Mouse (Mus musculus): ENCODE results near the gene Cox19.

DNA sequence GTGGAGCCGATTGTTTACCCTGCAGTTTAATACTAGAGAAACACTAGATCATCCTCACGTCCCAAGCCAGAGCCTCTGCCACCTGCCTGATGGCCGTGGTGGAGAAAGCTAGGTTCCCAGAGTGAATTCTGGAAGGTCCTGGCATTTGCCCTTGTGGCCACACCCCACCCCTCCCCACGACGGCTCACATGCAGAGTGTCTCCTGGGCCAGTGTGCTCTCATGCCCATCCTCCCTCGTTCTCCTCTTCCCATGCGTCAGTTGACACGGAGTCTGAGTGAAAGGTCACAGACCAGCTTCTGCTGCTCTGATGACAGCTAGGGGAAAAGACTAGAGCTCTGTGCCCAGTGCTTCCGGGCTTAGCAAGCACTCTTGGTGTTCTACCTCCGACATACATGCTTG, 33.3 kb upstream of the Cox19 start:
- TF ChIP-seq CTCF (IDR thresholded peaks at IDR 0.05; ENCODE audit: extremely low read depth, insufficient read depth, low read length) (no peak), POLR2A (IDR thresholded peaks at IDR 0.05; ENCODE audit: extremely low read depth, insufficient read depth, low read length) (no peak)
